Mouse (Mus musculus): ENCODE measurements around the gene Cdh12. TPM values are rescaled to one million over a fixed set of nuclear protein-coding genes. Genes with fewer than 3 reads are reported as not detected.

Cdh12 gene
- total and polyA plus RNA-seq, 3 experiments, result 0.13 to 0.16 TPM; not detected in 1

GRCm38 (mm10) chr15:21269856-21270255 is 820.8 kb downstream of the Cdh12 start:
- Histone ChIP-seq H3K27ac (ENCODE audit: insufficient read depth, low read depth) (no peak overlapping the region), H3K4me1 (ENCODE audit: control insufficient read depth in 1 of 2, insufficient read depth in 2 of 2) (no peaks in the 10 kb centered on the region), H3K4me3 (replicated peaks in 1 of 3; ENCODE audit: low read depth in 2 of 3, low read length in 2 of 3, poor library complexity in 1 of 3) (no peak overlapping the region), H3K9ac (ENCODE audit: insufficient read depth, low read depth) (no peak overlapping the region), H3K79me2 (replicated peaks; ENCODE audit: control insufficient read depth, extremely low read depth, insufficient read depth, poor library complexity, severe bottlenecking) (no peaks in the 10 kb centered on the region), H3K9me3 (replicated peaks; ENCODE audit: low read length) (peaks cover 2% of the 10 kb centered on the region), H3K4me2 (ENCODE audit: insufficient read depth, low read depth, poor library complexity, severe bottlenecking) (no peak overlapping the region), H3K36me3 (replicated peaks in 1 of 2; ENCODE audit: control insufficient read depth in 1 of 2, insufficient read depth in 1 of 2, low read length in 1 of 2) (no peaks in the 10 kb centered on the region), H3K27me3 (replicated peaks) (no peaks in the 10 kb centered on the region)
- DNase-seq (ENCODE audit: extremely low read depth), result no peak
- no peak for TF ChIP-seq PAX5 (IDR thresholded peaks at IDR 0.05; ENCODE audit: low read length)
- TF ChIP-seq ZC3H11A (IDR thresholded peaks at IDR 0.05; ENCODE audit: low read depth, low read length), result no peak
- no peak for TF ChIP-seq CHD2 (IDR thresholded peaks at IDR 0.05; ENCODE audit: low read length)
- no peak for TF ChIP-seq SMC3 (IDR thresholded peaks at IDR 0.05; ENCODE audit: low read depth, low read length)
- TF ChIP-seq POLR2AphosphoS2 (IDR thresholded peaks at IDR 0.05; ENCODE audit: low read depth, low read length), result no peak
- TF ChIP-seq JUN (IDR thresholded peaks at IDR 0.05; ENCODE audit: insufficient read depth, low read depth, low read length), result no peak
- no peak for TF ChIP-seq ZMIZ1 (IDR thresholded peaks at IDR 0.05; ENCODE audit: low read depth, low read length)
- TF ChIP-seq TBP (conservative IDR thresholded peaks at IDR 0.05; ENCODE audit: low read depth, low read length), result no peak
- in situ Hi-C loops (cut with MboI; ENCODE audit: low pct_ligation_motif_present, low pct_unique_long_range_greater_than_20kb, low sequenced_read_pairs), result no loop called here
- dilution Hi-C loops (cut with MboI; ENCODE audit: extremely low pct_ligation_motif_present, extremely low pct_unique_long_range_greater_than_20kb, low sequenced_read_pairs), result no loop called here

GRCm38 (mm10) chr15:21297051-21297450 is 848.0 kb downstream of the Cdh12 start:
- no peaks in the 10 kb centered on the region for H3K9me3 ChIP-seq (replicated peaks; ENCODE audit: low read length)
- no peak overlapping the region for H3K4me3 ChIP-seq (replicated peaks in 1 of 3; ENCODE audit: low read depth in 2 of 3, low read length in 2 of 3, poor library complexity in 1 of 3)
- no peaks in the 10 kb centered on the region for H3K36me3 ChIP-seq (replicated peaks in 1 of 2; ENCODE audit: control insufficient read depth in 1 of 2, insufficient read depth in 1 of 2, low read length in 1 of 2)
- no peak overlapping the region for H3K27ac ChIP-seq (ENCODE audit: insufficient read depth, low read depth)
- H3K79me2 ChIP-seq (replicated peaks; ENCODE audit: control insufficient read depth, extremely low read depth, insufficient read depth, poor library complexity, severe bottlenecking), result no peaks in the 10 kb centered on the region
- no peak overlapping the region for H3K4me2 ChIP-seq (ENCODE audit: insufficient read depth, low read depth, poor library complexity, severe bottlenecking)
- H3K9ac ChIP-seq (ENCODE audit: insufficient read depth, low read depth), result no peak overlapping the region
- no peak for DNase-seq (ENCODE audit: extremely low read depth)
- dilution Hi-C loops (cut with MboI; ENCODE audit: extremely low pct_ligation_motif_present, extremely low pct_unique_long_range_greater_than_20kb, low sequenced_read_pairs) (no loop called here), in situ Hi-C loops (cut with MboI; ENCODE audit: low pct_ligation_motif_present, low pct_unique_long_range_greater_than_20kb, low sequenced_read_pairs) (no loop called here)
- TF ChIP-seq JUN (IDR thresholded peaks at IDR 0.05; ENCODE audit: insufficient read depth, low read depth, low read length), result no peak
- TF ChIP-seq ELF1 (IDR thresholded peaks at IDR 0.05; ENCODE audit: low read depth, low read length), result no peak
- no peak for TF ChIP-seq SIN3A (IDR thresholded peaks at IDR 0.05; ENCODE audit: low read length)
- no peak for TF ChIP-seq ZKSCAN1 (IDR thresholded peaks at IDR 0.05; ENCODE audit: borderline replicate concordance, low read depth, low read length)
- no peak for TF ChIP-seq PAX5 (IDR thresholded peaks at IDR 0.05; ENCODE audit: low read length)
- no peak for TF ChIP-seq ZC3H11A (IDR thresholded peaks at IDR 0.05; ENCODE audit: low read depth, low read length)
- TF ChIP-seq POLR2A (IDR thresholded peaks at IDR 0.05; ENCODE audit: low read depth, low read length), result no peak
- no peak for TF ChIP-seq USF2 (conservative IDR thresholded peaks at IDR 0.05; ENCODE audit: low read depth, low read length)
- no peak for TF ChIP-seq POLR2AphosphoS2 (IDR thresholded peaks at IDR 0.05; ENCODE audit: low read depth, low read length)
- no peak for TF ChIP-seq EP300 (IDR thresholded peaks at IDR 0.05; ENCODE audit: low read length)
- TF ChIP-seq UBTF (IDR thresholded peaks at IDR 0.05; ENCODE audit: low read depth, low read length), result no peak
- H3K4me1 ChIP-seq (ENCODE audit: control insufficient read depth in 1 of 2, insufficient read depth in 2 of 2), result no peaks in the 10 kb centered on the region
- no peaks in the 10 kb centered on the region for H3K27me3 ChIP-seq (replicated peaks)

GRCm38 (mm10) chr15:21315457-21315856 is 866.4 kb downstream of the Cdh12 start:
- no peaks in the 10 kb centered on the region for H3K9me3 ChIP-seq (replicated peaks; ENCODE audit: low read length)
- H3K79me2 ChIP-seq (replicated peaks; ENCODE audit: control insufficient read depth, extremely low read depth, insufficient read depth, poor library complexity, severe bottlenecking), result no peaks in the 10 kb centered on the region
- H3K9ac ChIP-seq (ENCODE audit: insufficient read depth, low read depth), result no peak overlapping the region
- no peaks in the 10 kb centered on the region for H3K36me3 ChIP-seq (replicated peaks in 1 of 2; ENCODE audit: control insufficient read depth in 1 of 2, insufficient read depth in 1 of 2, low read length in 1 of 2)
- no peak for DNase-seq (ENCODE audit: extremely low read depth)
- dilution Hi-C loops (cut with MboI; ENCODE audit: extremely low pct_ligation_motif_present, extremely low pct_unique_long_range_greater_than_20kb, low sequenced_read_pairs) (no loop called here), in situ Hi-C loops (cut with MboI; ENCODE audit: low pct_ligation_motif_present, low pct_unique_long_range_greater_than_20kb, low sequenced_read_pairs) (no loop called here)
- no peak overlapping the region for H3K27ac ChIP-seq (ENCODE audit: insufficient read depth, low read depth)
- H3K4me3 ChIP-seq (replicated peaks in 1 of 3; ENCODE audit: low read depth in 2 of 3, low read length in 2 of 3, poor library complexity in 1 of 3), result no peak overlapping the region
- H3K4me1 ChIP-seq (ENCODE audit: control insufficient read depth in 1 of 2, insufficient read depth in 2 of 2), result no peaks in the 10 kb centered on the region
- H3K27me3 ChIP-seq (replicated peaks), result no peaks in the 10 kb centered on the region
- TF ChIP-seq JUN (IDR thresholded peaks at IDR 0.05; ENCODE audit: insufficient read depth, low read depth, low read length), result no peak
- TF ChIP-seq MAFK (IDR thresholded peaks at IDR 0.05; ENCODE audit: insufficient replicate concordance, low read length), result no peak
- TF ChIP-seq CTCF (conservative IDR thresholded peaks at IDR 0.05 in 1 of 2, IDR thresholded peaks at IDR 0.05 in 1 of 2; ENCODE audit: low read depth in 2 of 2, low read length in 2 of 2), result no peak
- no peak for TF ChIP-seq SMC3 (IDR thresholded peaks at IDR 0.05; ENCODE audit: low read depth, low read length)
- no peak for TF ChIP-seq MAX (IDR thresholded peaks at IDR 0.05; ENCODE audit: low read length)
- TF ChIP-seq ZC3H11A (IDR thresholded peaks at IDR 0.05; ENCODE audit: low read depth, low read length), result no peak
- no peak for TF ChIP-seq GABPA (IDR thresholded peaks at IDR 0.05; ENCODE audit: insufficient replicate concordance, low read depth, low read length)
- TF ChIP-seq ETS1 (conservative IDR thresholded peaks at IDR 0.05; ENCODE audit: low read depth, low read length), result no peak
- H3K4me2 ChIP-seq (ENCODE audit: insufficient read depth, low read depth, poor library complexity, severe bottlenecking), result no peak overlapping the region
